Mouse (Mus musculus) 416B (cell line): ENCODE data around the gene Nkx1-1.

ENCODE experiments used
- DNase-seq: peaks from one replicate; pipeline ENCODE4 v3.0.0; 2011; ENCODE audit warnings: low read depth

Gene Nkx1-1

DNA sequence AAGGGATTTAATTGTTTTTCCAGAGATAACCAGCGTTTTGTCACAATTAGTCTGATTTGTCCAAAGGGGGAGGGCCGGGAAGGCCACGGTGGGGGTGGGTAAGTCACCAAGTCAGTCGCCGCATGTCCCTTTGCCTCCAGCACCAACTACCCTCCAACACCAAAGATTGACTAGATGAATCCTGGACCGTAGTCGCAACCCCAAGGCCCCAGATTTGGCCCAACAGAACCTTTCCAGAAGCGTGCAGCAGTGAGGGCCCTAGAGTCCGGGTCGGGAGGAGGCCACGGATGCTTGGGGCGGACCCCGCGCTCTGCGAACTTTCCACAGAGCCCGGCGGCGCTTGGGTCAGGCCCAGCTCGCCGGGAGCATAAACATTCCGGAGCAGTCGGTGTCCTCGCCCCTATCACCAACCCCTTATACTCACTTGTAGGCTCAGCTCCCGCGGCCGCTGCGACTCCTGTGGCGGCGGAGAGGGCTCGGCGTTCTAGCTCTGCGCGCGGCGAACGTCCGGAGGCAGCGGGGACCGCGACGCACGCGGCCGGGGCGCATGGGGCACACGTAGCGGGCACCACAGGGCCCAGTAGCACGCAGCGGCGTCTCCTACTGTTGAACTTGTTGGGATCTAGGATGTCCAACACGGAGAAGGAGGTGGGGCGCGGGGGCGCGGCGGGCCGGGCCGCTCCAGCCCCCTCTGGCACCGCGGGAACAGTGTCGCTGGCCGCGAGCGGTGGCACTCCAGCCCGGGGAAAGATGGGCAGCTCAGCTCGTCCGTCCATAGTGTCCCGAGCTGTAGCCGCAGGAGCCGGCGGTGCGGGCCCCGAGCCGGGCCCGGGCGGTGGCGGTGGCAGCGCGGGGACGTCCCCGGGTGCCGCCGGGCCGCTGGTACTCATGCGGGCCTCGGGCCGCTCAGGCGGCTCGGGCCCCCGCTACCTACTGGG, at the start of gene Nkx1-1:
Nkx1-1 (minus strand) TSS at position 776 of the 938 bp plus-strand sequence.
- DNase-seq, result no peak

DNA sequence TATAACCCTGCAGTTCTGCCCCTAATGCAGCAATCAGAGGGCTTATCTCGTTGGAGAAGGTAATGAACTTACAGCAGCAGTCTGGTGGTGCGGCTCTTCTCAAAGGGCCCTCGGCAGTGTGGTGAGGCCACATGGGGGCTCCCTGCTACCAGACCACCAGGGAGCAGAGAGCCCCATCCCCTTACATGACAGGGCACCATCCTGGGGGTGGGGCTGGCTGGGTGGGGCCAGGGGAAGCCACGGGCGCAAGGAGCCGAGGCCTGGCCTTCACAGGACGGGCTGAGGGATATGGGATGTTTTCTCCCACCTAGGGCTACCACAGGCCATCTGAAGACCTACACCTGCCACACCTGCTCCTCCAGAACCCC, 47.5 kb upstream of the Nkx1-1 start:
- DNase-seq, result no peak

DNA sequence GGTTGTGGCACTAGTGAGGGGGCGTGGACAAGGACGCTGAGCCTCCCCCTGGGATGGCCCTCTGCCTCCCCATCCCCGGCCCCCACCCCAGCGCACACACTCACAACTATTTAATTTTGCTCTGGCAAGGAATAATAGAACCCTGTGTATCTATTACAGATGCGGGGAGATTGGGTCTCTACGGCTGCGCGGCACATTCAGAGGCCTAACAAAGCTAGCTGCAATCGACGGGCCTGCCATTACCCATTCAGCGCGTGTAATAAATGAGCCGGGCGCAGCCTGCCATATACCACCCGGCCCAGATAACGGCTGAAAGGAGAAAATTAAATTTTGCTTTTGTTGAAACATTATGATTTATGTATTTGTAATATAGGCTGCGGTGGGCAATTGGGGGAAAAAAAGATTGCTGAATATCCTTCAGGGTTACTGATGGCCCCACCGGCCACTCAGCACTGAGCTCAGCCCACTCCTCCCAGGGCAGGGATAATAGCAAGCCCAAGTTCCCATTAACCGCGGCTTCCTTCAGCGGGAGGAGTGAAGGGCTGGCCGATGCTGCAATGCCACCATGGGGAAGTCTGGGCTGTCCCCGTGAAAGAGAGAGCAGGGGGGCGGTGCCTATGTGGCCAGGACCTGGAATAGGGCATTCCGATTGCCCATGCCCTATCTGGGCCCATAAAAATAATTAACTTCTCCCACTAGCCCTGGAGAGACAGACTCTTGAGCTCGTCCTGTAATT, 47.0 kb upstream of the Nkx1-1 start:
- no peak for DNase-seq

DNA sequence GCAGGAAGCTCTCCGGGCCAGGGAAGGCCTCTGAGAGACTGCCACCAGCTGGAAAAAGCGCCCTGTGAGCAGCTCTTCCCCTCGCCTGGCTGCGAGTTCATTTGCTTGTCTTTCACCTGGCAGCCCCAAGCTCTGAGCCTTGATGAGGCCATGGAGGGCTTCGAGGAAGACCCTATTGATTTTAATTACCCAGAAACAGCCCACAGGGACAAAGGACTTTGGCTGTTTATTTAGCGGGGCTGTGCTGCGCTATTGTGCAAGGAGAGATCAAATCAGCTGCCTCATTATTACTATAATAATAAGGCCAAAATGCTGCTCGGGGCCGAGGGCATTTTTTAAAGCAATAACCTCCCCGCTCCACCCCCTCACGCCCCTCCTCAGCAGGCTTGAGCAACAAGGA, 31.7 kb upstream of the Nkx1-1 start:
- no peak for DNase-seq

DNA sequence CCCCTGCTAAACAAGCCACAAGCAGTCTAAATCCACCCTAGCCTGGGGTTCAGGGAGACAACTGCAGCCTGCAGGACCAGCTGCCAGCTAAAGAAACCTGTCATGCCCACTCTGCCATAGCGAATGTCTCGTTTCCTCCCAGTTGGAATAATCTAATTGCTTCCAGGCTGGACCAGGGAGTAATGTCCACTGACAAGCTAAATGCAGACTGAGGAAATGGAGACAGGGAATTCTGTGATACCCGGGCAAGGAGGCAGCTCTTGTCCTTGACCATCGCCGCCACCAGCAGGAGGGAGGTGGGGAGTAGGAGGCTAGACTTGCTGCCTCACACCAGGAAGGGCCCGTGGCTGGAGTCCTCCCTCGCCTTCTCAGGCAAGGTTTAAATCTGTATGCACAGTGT, 30.6 kb upstream of the Nkx1-1 start:
- no peak for DNase-seq

DNA sequence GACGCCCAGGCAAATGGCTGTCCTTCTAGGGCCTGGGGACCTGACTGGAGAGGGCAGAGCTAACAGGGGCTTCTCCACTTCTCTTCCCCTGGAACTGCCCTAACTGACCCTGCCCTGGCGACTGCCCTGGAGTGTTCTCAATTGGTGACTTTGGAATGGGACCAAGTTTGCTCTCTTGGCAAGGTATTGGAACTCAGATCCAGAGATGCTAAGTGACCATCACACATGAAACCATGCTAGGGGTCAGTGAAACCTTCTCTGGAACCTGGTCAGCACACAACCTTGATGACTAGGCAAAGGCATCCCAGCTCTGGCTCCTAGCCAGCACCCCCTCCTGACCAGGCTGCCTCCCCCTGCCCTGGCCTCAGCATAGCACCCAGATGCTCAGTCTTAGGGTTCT, 25.3 kb upstream of the Nkx1-1 start:
- no peak for DNase-seq

DNA sequence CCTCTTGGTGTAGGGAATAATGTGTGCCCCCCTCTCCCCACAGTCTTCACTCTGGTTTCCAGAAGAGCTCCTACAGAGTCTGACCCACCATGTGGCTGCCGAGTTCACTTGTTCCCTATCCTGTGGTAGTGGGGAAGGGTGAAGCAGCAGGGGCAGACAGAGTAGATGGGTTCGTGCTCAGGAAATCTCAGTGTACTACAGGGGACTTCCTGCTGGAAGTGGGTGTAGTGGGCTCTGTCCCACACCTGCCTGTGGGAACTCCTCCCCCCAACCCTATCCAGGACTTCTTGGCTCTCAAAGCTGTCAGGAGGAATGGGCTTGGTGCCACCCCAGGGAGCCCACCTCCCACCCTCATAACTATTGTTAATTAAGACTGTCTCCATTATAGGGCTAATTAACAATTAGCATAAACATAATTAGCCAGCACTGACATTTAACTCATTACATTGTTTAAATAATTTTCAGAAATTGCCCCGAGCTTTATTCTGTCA, 24.4 kb upstream of the Nkx1-1 start:
- DNase-seq, result no peak

DNA sequence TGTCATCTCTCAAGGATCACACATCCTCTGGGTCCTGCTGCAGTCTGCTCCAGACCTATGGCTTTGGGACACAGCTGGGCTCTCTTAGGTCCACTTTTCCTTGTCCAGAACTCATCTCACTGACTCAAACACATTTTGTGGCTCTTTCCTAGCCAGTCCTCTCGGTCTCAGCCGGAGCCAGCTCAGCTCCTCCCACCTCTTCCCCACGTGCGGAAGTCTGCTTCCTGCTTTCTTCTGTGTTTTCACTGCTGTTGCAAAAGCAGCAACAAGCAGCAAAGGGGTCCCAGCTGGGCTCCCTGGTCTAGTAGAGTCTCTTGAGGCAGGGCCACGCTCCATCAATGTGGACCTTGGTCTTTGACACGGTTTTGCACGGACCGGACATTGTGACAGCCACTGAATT, 22.0 kb upstream of the Nkx1-1 start:
- DNase-seq, result no peak

DNA sequence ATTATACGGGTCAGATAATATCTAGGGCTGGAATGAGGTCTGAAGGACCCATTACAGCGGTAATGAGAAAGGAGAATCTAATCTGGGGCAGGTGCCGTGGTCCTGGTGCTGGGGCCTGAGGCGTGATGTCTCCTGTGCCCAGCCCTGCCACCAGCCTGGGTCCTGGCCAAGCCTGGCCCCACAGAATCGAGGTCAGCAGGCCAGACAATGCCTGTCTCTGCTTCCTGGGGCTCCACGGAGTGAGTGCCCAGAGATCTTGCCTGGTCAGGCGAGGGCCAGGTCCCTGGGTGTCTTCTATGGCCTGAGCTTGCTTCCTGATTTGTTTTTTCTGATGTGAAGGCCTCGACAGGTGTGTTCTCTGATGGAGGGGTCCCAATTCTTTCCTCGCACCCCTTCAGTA, 10.0 kb upstream of the Nkx1-1 start:
- DNase-seq, result no peak

DNA sequence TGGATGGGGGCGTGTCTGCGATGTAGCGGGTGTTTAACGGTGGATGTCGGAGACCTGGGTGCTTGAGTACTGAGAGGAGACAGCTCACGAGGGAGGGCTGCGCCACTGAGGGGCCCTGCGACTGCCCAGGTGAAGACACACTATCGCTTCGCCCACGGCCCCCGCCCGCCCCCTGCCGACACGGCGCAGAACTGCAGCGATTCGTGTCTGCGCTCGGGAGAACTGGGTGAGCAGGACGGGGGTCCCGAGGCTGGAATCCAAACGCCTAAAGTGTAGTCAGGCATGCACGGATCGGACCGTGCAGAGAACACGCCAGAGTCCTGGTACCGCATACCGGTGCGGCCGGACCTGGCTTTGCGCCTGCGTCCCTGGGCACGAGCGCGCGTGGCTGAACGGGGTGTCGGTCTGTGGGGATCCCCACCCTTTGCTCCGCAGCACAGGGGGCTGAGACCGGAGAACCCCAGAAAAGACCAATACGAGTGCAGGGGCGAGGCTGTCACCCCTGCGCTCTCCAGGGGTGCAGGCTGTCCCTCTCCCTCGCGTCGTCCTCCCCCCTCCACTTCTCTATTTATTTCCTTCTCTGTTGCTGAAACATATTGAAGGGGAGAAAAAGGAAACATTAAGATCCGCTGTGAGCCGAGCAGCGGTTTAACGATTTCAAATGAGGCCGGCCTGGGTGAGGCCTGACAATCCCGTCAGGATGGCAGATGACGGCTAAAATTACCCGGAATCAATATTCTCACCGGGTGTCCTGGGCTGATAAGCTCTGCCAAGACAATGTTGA, 9.3 kb upstream of the Nkx1-1 start:
- peak; percentile 7 for DNase-seq

DNA sequence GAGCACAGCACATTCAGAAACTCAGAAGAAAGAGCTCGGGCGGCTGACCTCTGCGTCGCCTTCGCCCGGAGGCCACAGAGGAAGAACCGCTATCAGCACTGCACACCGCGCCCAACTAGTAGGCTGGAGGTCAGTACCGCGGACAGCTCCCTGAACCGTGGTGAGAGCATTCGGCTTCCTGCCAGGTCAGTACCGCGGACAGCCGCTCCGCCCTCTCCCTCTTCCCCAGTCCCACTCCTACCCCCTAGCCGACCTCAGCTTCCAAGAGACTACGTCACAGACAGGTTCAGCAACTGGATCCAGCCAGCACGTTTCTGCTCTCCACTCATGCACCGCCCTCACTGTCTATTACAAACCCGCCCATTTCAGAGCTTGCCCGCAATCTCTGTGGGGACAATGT, 4.4 kb upstream of the Nkx1-1 start:
- peak; percentile 79 for DNase-seq

DNA sequence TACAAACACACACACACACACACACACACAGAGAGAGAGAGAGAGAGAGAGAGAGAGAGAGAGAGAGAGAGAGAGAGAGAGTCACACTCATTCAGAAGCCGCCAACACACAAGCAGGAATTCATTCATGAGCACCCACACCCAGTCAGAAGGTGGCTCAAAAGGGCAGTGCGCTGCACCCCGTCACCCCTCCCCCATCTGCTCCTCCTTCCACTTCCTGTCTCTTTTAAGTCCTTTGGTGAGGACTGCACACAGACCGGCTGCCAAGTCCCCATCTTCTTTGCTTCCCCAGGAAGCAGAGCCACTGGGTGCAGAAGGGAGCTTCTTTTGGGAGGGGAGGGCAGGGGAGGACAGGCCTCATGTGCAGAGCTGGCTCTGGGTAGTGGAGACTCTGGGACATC, 2.2 kb upstream of the Nkx1-1 start:
- DNase-seq, result no peak

DNA sequence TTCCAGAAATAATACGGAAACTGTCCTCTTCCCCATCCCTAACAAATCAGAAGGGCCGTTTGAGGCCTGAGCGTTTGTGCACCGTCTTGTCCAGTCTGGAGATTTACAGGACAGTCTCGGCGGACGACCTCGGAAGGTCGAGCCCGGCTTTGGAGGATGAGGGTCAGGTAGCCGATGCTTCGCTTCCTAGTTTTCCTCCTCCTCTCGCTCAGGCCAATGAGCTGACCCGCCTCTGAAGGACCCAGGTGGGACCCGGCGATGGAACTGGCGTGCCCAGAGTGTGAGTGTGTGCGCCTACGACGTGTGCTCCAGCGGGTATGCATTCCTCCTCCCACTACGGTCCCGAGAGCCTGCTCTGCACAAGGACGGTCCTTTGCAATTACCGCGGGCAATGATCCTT, 1.4 kb upstream of the Nkx1-1 start:
- no peak for DNase-seq

DNA sequence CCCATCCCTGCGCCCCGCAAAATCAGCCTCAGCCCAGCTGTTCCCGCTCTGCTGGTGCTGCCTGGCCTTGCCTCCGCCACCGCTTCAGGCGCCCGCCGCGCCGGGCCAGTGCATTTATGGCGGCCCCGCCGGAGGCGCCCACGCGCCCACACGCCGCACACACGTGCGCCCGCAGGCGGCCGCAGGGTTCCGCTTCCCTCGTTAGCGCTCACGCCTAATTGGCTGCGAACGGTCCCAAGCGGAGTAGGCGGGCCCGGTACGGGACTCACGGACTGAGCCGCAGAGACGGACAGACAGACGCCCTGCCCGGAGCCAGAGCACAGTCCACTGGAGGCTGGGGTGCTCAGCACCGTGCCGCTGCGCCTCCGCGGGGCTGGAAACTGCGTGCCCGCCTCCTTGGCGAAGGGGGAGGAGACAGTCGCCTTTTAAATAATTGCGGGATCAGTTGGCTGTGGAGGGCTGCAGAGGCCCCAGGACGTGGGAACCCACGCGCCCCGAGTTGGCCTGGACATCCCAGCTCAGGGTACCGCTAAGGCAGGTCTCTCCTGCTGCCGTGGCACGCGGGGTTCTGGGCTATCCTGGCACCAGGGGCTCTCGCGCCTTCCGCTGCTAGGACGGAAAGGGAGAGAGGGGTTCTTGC, 485 bp upstream of the Nkx1-1 start:
- DNase-seq, result no peak

DNA sequence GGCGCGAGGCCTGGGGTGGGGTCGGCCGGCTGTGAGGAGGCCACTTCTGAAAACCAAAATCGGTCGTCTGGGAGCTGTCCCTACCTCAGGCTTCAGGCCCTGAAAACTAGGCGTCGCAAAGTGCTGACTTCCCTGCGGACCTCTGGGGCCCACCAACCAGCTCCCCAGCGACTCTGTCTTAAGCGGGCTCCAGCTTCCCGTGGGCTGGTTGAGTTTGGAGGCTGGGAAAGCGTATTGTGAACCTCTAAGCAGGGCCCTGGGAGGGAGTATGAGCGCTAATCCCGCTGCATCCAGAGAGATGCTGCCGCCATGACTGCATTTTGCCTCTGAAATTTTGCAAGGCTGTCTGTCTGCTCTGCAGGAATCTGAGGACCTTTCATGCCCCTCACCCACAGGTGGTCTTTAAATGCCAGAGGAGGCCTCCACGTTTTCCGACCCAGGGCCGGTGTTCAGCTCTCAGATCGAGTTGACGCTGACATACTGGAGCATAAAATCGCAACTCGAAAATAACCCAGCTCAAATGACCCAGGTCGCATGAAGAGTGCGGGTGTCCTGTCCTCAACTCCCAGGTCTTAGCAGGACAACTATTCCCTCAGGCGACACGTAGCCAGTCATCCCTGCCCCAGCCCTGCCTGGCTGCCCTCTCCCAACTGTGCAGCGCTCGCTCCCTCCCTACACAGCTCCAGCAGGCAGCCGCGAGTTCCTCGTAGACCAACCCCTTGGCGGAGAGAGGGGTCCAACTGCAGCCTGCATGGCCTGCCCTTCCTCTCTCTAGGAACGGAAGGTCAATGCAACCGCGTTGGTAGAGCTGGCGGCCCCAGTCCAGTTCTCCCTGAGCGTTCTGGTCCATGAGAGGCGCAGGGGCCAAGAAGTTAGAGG, 1.5 kb downstream of the Nkx1-1 start:
- no peak for DNase-seq

DNA sequence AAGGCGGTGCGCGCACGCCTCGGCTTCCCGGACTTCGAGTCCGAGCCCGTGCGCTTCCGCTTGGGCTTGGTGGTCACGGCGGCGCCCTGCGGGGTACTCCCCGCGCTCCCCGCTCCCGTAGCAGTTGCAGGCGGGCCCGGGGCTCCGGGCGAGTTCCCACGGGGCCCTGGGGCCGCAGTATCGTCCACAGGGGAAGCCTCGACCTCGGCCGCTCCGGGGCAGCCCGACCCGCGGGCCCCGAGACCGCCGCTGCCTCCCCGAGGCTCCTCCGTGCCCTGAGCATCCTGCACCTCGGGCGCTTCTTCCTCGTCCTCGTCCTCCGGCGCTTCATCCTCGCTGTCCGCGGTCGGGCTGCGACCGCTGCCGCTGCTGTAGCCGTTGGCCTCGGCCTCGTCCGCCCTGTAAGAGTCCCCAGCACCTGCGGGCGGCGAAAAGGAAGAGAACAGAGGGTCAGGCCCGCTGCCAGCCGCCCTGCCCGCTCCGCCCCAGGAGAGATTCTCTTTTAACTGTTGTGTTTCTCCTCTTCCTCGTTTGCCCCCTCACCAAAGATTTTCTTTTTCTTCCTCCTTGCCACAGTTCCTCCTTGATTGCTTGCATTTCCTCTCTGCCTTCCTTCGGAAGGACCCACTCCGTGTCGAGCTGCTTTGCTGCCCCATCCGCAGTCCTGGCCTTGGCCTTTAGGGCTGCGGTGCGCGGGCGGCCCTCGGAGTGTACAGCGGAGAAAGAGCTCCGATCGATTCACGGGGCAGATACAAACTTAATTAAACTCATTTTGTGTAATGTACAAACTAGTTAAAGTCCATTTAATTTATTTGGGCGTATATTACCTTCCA, 2.4 kb downstream of the Nkx1-1 start:
- DNase-seq, result no peak

DNA sequence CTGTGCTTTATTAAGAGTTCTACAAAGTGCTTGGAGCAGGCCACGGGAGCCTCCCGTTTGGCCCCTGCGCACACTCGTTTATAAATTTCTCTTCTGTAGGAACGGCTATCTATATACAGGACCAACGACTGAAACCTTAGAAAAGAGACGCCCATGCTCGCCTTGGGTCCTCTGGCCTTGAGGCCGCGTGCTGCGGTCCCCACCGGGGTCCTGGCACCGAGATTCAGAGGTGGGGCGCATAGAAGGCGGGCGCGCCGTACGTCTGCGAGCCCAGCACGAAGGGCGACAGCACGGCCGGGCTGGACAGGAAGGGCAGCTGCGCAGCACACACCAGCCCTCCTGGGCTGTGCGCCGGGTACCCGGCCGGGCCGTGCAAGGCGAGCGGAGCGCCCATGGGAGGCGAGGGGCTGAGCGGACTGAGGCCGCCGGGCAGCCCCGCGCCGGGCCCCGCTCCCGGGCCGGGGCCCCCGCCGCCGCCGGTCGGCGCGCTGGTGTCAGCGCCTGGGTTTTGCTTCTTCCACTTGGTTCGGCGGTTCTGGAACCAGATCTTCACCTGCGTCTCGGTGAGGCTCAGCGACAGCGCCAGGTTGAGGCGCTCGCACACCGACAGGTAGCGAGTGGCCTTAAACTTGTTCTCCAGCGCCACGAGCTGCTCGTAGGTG, 3.1 kb downstream of the Nkx1-1 start:
- no peak for DNase-seq

DNA sequence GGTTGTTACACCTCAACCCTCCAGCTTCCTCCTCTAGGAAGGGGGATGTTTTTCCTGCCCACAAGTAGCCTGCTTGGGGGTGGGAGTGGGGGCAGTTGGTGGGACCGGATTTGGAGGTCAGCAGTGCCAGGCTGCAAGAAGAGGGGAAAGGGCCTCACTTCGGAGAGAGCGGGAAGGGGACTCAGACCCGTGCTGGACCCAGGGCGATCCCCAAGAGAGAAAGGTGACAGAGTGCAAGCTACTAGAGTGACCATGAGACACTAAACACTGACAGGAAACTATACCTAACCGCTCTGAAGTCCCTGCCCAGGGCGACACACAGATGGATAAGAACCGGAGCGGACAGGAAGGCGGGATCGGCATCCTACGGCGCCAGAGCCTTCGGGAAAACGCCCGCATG, 3.7 kb downstream of the Nkx1-1 start:
- no peak for DNase-seq

DNA sequence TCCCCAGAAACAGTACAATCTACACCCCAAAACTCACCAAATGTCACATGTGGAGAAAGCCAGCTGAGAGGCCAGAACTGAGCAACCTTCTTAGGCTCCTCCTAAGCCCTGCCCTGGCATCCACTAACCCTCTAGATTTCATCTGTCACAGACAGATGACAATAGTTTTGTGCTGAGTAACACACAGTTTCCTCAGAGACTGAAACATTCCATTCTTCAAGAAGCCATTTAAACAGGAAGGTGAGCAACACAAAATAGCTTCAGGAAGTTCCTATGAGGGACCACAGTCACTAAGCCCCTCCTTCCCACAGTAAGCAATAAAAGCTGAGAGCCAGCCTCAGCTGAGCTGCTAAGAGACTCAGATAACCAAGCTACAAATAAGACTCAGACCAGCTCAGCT, 6.3 kb downstream of the Nkx1-1 start:
- DNase-seq, result peak; percentile 59

DNA sequence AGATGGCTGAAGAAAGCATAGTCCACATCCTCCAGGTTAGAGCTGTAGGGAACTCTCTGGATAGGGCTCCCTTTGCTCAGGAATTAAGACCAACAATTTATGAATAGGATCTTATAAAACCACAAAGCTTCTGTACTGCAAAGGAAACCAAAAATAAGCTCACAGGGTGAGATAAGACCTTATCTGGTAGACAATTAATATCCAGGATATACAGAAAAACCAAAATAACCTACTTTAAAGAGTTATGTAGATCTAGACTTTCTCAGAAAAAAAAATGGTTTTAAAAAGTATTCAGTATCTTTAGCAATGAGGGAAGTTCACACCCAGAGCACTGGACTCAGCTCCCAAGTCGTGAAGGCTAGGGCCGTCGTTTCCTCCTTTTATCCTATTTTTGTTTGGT, 13.5 kb downstream of the Nkx1-1 start:
- DNase-seq, result peak; percentile 61
